Mouse (Mus musculus): ENCODE measurements around the gene Egf. TPM values are rescaled to one million over a fixed set of nuclear protein-coding genes. Genes with fewer than 3 reads are reported as not detected.
A peak's percentile ranks its signal among the peaks of the same experiment; 100 is the strongest.
"Not testable (repeated sequence)": the region's sequence is repeated elsewhere in the genome, so short reads cannot be mapped to it uniquely, and the experiment has no call there.

Egf gene
- total RNA-seq (2015) = 1.1 and 1.2 TPM in 2 replicates
- 1.8 and 1.9 TPM in 2 replicates for total RNA-seq (2017)

- ATAC-seq (replicated peaks; ENCODE audit: poor library complexity) = no peak
Observed at GRCm38 (mm10) chr3:129754650-129755604, at the start of gene Egf. Gene Egf, minus strand, starts transcription at chr3:129755316.

DNA sequence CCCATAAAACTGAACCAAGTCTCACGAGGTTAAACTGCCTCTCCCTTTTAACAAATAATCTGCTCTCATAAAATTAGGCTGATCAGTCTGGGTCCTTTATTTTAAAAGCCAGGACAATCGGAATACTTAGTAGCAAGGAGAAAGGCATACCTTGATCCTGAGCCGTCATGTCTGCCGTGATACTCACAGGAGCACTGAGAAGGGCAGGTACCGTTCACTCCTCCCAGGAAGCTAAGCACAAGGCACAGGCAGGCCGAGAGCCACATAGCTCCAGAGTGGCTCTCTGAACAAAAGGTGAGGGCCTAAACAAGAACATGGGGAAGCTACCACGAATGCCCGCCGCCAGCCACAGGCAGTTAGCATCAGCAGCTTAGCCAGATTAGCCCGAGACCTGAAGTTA is 48.6 kb upstream of the Egf start, which contains the start of gene Lrit3:
TSS of gene Lrit3 (minus strand) at position 266 of the 400 bp plus-strand sequence.
- ATAC-seq (replicated peaks; ENCODE audit: poor library complexity) = no peak

DNA sequence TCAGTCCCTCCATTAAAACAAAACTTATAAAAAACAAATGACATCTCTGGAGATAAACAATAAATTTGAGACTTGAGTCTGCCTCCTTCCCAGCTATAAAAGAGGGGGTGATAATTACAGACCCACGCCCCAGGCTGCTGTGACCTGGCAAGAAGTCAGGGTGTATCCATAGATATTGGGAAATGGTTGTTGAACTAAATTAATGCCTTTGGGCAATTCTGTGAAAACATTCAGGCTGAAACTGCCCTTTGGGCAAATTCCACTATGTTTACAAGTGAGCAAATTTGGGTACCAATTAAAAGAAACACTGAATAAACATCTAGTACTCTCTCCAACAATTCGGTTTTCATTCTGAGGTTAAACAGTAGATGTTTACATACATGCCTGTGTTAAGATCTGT is 43.9 kb upstream of the Egf start:
- no peak for ATAC-seq (replicated peaks; ENCODE audit: poor library complexity)

DNA sequence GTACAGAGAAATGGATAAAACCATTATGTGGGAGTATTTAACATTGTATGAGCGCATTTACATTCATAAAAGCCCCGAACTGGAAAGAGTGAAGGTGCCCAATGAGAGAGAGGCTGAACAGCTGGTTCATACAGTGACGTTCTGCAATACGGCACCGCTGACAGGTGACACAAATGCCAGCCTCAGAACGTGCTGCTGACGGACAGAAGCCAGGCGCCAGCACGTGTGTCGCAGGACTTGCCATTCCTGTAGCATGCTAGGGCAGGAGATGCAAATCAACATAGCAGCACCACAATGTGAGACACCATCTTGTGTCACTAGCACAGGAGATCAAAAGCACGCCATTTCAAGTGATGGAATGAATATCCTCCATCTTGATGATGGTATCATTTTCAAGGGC is 43.4 kb upstream of the Egf start:
- ATAC-seq (replicated peaks; ENCODE audit: poor library complexity) = no peak

DNA sequence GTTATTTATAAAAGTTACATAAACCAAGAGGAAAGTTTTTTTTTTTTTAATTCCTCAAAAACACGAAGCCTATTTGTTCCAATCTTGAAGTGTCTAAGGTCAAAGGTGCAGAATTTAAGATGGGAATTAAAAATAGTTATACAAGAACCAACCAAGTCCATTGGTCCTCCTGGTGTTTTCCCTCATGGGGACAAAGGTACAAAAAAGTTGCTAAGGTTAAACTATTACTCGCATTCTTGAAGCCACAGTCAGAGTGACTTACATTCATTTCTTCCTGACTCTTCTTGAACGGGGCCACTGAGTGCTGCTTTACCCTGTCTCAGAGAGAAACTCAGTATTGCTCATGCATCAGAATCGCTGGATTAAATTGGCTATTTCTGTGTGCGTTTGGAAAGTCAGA is 42.2 kb upstream of the Egf start:
- no peak for ATAC-seq (replicated peaks; ENCODE audit: poor library complexity)

DNA sequence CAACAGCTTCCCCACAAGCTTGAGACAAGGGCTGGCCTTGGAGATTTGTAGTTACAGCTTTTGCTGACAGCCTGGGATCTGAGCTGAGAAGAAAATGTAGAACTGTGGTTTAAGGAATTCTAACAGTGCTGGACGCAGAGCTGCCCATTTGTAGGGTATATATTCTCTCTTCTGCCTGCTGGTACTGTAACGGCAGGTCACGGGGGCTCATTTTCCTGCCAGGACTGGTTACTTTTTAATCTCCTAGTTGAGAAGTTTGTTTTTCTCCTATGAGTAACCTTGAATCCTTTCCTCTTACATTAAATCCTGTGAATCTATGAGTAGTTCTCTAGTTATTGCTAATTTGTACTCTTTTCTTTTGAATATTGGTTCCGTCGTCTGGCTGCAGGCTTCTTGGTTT is 38.7 kb upstream of the Egf start:
- ATAC-seq (replicated peaks; ENCODE audit: poor library complexity) = no peak

DNA sequence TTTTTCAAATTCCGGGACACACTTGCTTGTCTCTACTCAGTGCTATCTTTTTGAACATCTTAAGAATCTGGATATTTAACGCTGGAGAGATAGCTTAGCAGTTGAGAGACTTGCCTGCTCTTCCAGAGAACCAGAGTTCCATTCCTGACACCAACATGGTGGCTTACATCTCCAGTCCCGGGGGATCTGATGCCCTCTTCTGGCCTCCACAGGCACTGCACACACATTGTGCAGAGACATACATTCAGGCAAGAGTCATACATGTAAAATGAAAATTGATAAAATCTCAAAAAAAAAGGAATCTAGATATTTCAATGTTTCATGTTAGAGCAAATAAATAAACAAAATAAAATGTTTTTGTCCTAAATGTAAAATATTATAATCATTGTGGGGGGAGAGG is 27.6 kb upstream of the Egf start:
- no peak for ATAC-seq (replicated peaks; ENCODE audit: poor library complexity)

DNA sequence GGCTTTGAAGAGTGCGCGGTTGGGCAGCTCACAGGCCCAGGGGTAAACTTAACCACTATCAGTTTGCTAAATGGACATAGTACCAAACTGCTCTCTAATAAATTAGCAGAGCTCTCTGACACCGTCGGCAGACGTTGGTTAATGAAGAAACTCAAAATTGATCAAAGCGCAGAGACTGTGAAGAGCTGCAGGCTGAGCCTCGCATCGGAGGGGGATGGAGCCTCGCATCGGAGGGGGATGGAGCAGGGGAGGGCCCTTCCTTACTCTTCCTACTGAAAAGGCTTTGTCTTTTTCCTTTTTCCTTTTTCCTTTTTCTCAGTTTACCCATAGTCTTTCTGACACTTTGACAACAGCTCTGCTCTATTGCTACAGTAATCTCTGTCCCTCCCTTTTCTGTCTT is 26.3 kb upstream of the Egf start:
- ATAC-seq (replicated peaks; ENCODE audit: poor library complexity) = no peak

- no peak for ATAC-seq (replicated peaks; ENCODE audit: poor library complexity)
Observed at GRCm38 (mm10) chr3:129771210-129771609, 16.1 kb upstream of the Egf start.

GRCm38 (mm10) chr3:129766971-129767794 is 12.1 kb upstream of the Egf start:
- ATAC-seq (replicated peaks; ENCODE audit: poor library complexity) = no peak

DNA sequence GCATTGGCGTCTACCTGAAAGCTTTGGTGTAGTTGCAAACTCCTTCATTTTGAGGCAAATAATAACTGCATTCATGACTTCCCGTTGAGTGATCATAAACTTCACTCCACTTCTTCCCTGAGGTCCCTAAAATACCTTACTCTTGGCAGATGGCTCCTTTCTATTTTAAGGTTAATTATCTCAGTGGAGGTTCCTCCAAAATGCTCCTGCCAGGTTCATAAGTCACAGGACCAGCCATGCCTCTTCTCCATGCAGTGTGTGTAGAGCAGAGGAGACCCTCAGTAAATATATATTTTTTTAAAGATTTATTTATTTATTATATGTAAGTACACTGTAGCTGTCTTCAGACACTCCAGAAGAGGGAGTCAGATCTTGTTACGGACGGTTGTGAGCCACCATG is 11.0 kb upstream of the Egf start:
- ATAC-seq (replicated peaks; ENCODE audit: poor library complexity) = no peak

- ATAC-seq (replicated peaks; ENCODE audit: poor library complexity) = not testable (repeated sequence)
Observed at GRCm38 (mm10) chr3:129757599-129757998, 2.5 kb upstream of the Egf start.

- ATAC-seq (replicated peaks; ENCODE audit: poor library complexity) = peak; percentile 83
Observed at GRCm38 (mm10) chr3:129744803-129745202, 10.3 kb downstream of the Egf start.

DNA sequence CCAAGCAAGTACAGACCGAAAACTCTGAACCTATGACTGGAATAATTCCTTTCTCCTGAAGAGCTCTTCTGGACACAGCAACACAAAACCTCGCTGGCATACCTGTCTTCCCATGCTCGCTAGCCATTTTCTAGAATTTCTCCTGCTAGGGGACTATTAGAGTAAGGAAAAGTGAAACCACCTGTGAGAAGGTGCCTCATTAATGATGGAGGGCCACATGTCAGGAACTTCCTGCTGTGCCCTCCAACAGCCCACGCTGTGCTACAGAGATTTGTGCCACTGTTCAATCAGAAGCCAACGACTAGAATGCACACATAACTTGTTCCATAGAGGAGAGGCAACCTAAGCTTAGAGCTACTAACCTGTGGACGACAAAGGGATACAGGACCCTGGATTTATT is 12.3 kb downstream of the Egf start:
- no peak for ATAC-seq (replicated peaks; ENCODE audit: poor library complexity)

DNA sequence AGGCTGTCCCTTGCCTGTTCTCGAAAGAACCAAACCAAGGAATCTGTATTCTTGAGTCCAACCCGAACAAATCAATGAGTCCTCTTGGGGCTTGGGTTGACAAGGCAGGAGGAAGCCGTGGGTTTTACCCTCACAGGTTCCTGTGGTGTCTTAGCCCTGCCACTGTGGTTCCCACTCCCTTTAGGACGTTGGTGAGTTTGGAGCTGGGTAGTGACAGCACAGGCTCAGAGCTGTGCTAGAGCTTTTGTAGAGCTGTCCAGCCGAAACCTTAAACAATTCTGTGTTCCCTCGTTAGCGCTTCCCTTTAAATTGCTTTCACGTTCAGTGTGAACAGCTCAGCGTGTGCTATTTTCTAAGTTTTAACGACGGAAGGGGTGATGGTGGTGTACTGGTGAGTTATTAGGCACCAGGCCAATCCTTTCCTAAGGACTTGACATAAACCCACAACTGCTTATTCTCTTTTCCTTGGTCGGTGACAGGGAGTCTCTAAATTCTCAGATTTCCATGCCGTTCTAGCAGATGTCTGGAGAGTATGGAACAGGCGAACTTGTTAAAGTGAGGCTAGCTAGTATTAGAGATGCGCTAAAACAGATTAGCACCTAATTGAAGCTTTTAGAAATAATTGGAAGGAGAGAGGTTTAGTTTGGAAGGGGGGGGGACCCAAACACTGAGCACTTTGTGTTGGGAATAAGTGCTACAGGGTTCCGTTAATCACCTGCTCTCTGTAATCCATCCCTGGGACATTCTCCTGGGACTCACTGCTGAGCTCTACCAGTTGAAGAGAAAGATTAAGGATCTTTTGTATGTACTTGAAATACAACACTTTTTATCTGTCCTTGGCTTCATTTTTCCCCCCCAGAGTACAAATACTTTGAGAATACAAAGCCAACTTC is 16.6 kb downstream of the Egf start:
- ATAC-seq (replicated peaks; ENCODE audit: poor library complexity) = no peak

GRCm38 (mm10) chr3:129731636-129732035 is 23.5 kb downstream of the Egf start:
- ATAC-seq (replicated peaks; ENCODE audit: poor library complexity) = peak; percentile 71

DNA sequence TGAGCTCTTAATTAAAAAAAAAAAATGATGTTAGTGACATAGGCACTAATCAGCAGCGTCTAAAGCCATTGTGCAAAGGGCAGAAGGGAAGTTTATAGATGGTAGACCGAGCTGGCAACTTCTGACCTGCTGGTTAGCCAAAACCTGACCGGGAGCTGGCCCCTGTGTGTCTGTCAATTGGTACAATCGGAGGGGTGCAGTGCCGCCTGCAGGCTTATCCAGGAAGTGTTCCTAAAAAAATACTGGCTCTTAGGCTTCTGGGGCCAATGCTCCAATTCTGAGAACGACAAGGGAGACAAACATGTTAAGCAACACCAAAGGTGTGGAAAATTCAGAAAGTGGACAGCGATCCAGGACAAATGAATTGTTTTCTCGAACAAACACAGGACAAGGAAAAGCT is 24.7 kb downstream of the Egf start:
- peak; percentile 87 for ATAC-seq (replicated peaks; ENCODE audit: poor library complexity)

DNA sequence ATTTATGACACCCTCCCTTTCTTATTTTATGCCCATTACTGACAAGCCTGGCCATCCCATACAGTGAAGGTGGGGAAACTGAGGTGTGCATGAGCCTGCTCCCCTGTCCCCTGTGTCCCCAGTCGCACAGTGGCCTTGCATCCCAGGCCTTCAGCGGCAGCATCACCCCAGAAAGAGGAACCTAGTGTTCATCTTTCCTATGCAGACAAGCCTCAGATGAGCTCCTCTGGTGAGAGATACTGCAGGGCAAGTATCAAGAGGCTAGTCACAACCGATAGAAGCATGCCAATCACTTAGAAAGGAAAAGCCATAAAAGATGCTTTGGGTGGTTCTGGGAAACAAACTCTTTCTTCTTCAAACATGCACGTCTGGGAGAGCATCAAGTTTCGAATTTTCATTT is 25.2 kb downstream of the Egf start:
- no peak for ATAC-seq (replicated peaks; ENCODE audit: poor library complexity)

- no peak for ATAC-seq (replicated peaks; ENCODE audit: poor library complexity)
Observed at GRCm38 (mm10) chr3:129725592-129725991, 29.5 kb downstream of the Egf start.

- peak; percentile 96 for ATAC-seq (replicated peaks; ENCODE audit: poor library complexity)
Observed at GRCm38 (mm10) chr3:129724961-129725501, 30.1 kb downstream of the Egf start.

Data from megakaryocyte progenitor cell, adult 5-6 weeks (primary cell).